Mouse (Mus musculus): Measurements from ENCODE around the gene E130114P18Rik. TPM values are rescaled to one million over a fixed set of nuclear protein-coding genes. Genes with fewer than 3 reads are reported as not detected.

Gene E130114P18Rik
- polyA plus RNA-seq, 1 experiment from 2014 or later = 28.2 TPM

DNA sequence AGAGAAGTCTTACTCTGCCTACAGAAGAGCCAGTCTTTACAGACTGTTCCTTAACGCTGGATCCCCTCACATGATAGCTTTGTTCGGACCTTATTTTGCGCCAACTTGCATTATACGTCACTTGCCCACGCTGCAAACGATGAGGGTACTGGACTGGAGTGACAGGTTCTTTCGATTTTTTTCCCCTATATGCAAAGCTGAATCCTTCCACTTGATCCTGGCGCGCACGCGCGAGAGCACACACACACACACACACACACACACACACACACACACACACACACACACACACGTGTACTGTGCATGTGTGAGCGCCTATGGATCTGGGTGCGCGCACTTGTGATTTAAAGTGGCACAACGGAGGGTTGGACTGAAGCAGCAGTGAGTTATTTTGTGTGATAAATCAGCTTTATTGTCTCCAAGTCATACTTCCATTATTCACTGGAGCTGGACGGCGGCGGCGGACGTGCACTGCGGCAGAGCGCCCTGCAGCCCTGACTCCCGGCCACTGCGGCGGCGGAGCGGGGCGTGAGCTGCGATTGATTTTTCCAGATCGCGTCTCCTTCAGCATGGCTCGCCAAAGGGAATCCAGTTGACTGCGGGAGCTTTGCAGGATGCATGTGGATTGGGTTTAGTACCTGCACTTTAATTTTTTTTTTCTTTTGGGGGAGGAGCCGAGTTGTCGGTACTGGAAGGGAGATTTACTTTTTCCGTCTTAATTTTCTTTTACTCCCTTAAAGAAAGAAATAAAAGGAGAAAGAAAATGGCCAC lies 20.5 kb downstream of the E130114P18Rik start:
- H3K4me2 ChIP-seq (replicated peaks) = peak overlapping the region; percentile 77
- H3K4me3 ChIP-seq = peak overlapping the region; percentile 43
- H3K9me3 ChIP-seq (replicated peaks) = no peaks in the 10 kb centered on the region
- no peaks in the 10 kb centered on the region for H3K36me3 ChIP-seq
- peak overlapping the region; percentile 66 for H3K9ac ChIP-seq
- peaks cover 22% of the 10 kb centered on the region for H3K4me1 ChIP-seq
- peak; percentile 80 for ATAC-seq (ENCODE audit: low FRiP score)
- H3K27me3 ChIP-seq = peaks cover 49% of the 10 kb centered on the region
- peak overlapping the region; percentile 77 for H3K27ac ChIP-seq
- WGBS = under 1% methylated on average over 38 of the region's 38 CpGs

DNA sequence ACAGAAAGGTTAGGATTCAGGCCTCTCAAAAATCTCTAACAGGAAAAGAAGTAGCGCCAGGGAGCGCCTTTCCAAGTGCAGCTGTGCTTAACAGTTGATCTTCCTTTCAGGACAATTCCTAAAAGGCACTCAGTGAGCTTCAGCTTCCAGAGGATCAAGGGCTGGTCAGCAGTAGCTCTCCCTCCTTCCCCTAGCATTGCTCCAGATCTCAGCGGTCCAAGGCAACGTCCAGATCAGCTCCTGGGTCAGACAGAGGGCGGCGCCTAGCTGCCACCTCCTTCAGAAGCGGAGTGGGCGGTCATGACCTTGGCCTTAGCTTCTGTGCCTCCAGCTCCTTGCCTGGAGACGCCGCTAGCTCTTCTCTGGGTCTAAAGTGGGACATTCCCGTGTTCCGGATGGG lies 23.6 kb downstream of the E130114P18Rik start:
- Histone ChIP-seq H3K27me3 (peaks cover 54% of the 10 kb centered on the region), H3K9me3 (replicated peaks) (no peaks in the 10 kb centered on the region), H3K4me1 (peaks cover 39% of the 10 kb centered on the region), H3K9ac (no peak overlapping the region), H3K36me3 (no peaks in the 10 kb centered on the region), H3K27ac (no peak overlapping the region), H3K4me3 (no peak overlapping the region), H3K4me2 (replicated peaks) (no peak overlapping the region)
- 10% methylated on average over 12 of the region's 12 CpGs for WGBS
- no peak for ATAC-seq (ENCODE audit: low FRiP score)

DNA sequence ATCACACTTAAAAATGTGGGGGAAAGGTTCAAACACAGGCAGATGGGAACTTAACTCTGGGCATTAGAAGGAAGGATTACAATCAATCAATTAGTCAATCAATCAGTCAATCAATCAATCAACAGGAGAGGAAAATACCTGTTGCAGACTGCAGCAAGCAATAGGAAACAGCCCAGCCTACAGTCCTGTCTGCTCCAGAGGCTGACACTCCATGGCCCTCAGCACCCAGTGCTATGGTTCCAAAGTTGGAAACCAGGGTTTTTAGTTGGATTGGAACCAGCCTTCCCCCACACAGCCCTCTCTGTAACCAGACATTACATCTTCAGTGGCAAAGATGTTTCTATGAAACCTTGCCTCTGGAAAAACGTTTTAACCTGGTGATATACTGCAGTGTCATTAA lies 24.4 kb downstream of the E130114P18Rik start:
- peaks cover 51% of the 10 kb centered on the region for H3K27me3 ChIP-seq
- no peaks in the 10 kb centered on the region for H3K9me3 ChIP-seq (replicated peaks)
- ATAC-seq (ENCODE audit: low FRiP score) = no peak
- no peak overlapping the region for H3K4me2 ChIP-seq (replicated peaks)
- H3K27ac ChIP-seq = no peak overlapping the region
- no peak overlapping the region for H3K4me3 ChIP-seq
- no peak overlapping the region for H3K9ac ChIP-seq
- H3K4me1 ChIP-seq = peaks cover 35% of the 10 kb centered on the region
- no peaks in the 10 kb centered on the region for H3K36me3 ChIP-seq
- 9% methylated on average over 1 of the region's 1 CpGs for WGBS

DNA sequence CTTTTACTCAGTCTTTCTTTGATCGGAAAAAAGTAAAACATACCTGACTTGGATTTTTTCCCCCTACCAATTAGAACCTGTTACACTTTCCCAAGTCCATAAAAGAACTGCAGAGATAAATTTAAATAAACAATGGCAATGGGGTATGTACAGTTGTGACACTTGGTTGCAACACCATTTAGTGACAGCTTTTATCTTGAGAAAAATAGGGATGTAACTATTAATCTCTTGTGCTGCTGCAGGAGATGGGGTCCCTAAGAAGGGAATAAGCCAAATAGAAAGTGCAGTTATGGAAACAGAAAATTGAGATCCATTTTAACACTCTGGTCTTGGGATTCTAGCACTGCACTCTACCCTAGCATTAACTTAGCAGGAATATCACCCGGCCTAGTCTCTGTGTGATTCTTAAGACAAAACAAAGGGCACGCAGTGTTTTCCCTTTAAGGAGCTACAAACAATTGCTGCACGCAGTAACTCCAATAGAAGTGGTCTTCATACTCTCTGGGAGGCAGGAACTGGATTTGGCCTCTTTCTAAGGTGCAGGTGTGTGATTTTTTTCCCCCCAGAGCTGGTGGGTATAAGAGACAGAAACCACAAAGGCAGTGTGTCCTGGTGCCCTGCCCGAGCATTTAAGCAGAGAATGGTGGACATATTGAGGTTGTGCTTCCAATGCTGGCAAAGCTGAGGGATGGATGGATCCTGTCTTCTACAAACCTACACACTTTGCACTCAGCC lies 25.4 kb downstream of the E130114P18Rik start:
- WGBS = 14% methylated on average over 5 of the region's 5 CpGs
- no peak for ATAC-seq (ENCODE audit: low FRiP score)
- H3K9ac ChIP-seq = no peak overlapping the region
- H3K4me3 ChIP-seq = peak overlapping the region; percentile 39
- no peaks in the 10 kb centered on the region for H3K36me3 ChIP-seq
- peak overlapping the region; percentile 71 for H3K4me2 ChIP-seq (replicated peaks)
- H3K4me1 ChIP-seq = peaks cover 30% of the 10 kb centered on the region
- peaks cover 51% of the 10 kb centered on the region for H3K27me3 ChIP-seq
- H3K27ac ChIP-seq = no peak overlapping the region
- no peaks in the 10 kb centered on the region for H3K9me3 ChIP-seq (replicated peaks)

DNA sequence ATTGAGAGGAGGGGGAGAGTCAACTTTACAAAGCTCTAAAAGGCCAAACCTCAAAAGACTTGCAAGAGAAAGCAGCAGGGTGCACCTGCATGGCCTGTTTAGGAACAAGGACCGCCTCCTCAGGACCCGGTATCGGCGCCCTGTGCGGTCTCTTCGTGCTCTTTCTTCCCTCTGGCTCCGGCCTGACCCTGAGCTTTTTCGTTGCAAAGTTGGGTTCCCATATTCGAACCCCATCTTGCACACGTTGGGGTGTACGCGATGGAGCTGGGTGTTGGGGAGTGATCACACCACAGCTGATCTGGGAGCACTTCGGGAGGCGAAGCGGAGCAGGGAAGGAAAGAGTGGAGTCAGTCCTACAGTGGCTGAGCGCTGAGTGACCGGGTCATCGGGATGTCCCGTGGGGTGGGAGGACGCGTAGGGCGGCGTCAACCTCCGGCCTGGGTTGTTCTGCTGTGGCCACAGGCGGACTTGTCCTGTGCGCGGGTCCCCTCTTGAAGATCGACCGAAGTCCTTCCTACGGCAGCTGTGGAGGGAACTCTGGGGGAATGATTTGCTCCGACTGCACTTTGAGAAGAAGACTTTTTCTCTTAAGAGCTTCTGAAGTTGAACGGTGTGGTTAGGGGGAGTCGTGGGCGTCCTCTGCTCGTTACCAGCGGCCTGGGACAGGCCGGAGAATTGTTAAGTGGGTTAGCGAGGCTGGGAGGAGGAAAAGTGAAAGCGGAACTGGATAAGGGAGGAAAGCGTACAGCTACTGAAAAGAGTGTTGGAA lies 26.2 kb downstream of the E130114P18Rik start:
- WGBS = 2% methylated on average over 40 of the region's 40 CpGs
- Histone ChIP-seq H3K27ac (peak overlapping the region; percentile 48), H3K4me3 (peak overlapping the region; percentile 39), H3K4me2 (replicated peaks) (peak overlapping the region; percentile 71), H3K9me3 (replicated peaks) (no peaks in the 10 kb centered on the region), H3K4me1 (peaks cover 26% of the 10 kb centered on the region), H3K36me3 (no peaks in the 10 kb centered on the region), H3K27me3 (peaks cover 49% of the 10 kb centered on the region), H3K9ac (peak overlapping the region; percentile 67)
- ATAC-seq (ENCODE audit: low FRiP score) = peak; percentile 59

DNA sequence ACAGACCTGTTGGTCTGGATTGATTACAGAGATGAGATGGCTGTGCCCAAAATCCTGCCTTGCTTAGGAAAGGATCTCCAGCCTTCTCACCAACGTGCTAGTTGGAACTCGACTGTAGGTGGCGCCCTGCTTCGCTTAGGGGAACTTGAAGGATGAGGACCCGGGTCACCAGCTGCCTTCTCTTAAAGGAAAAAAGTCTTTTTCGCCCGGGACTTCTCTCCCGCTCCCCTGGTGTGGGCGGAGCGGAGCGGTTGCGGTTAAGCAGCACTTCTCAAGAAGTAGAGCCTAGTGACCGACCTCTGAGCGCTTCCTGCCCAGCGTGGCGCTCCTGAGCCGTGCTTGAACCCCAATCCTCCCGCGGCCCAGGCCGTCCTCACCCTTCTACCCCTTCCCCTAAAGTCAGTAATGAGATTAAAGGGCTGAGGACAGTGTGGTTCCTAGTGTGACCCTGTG lies 26.8 kb downstream of the E130114P18Rik start:
- H3K27me3 ChIP-seq = peaks cover 43% of the 10 kb centered on the region

DNA sequence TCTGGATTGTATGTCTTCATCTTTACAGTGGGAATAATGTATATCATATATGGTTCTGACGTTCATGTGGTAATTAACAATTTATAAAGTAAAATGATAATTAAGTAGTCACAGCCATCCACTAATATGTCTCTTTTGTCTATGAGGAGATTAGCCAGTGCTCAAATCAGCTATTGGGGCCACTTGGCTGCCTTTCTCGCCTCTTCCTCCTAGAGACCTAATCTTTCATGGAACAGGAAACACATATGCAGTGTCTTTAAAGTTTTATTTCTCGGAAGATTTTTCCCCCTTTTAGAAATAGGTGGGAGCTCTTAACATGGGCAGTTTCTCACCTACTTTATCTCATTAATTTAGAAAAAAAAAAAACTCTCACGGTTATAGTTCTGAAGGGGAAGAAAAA lies 27.5 kb downstream of the E130114P18Rik start:
- H3K9ac ChIP-seq = no peak overlapping the region
- no peak overlapping the region for H3K4me3 ChIP-seq
- peaks cover 32% of the 10 kb centered on the region for H3K4me1 ChIP-seq
- H3K27me3 ChIP-seq = peaks cover 36% of the 10 kb centered on the region
- H3K27ac ChIP-seq = no peak overlapping the region
- H3K9me3 ChIP-seq (replicated peaks) = no peaks in the 10 kb centered on the region
- 53% methylated on average over 4 of the region's 4 CpGs for WGBS
- H3K4me2 ChIP-seq (replicated peaks) = no peak overlapping the region
- H3K36me3 ChIP-seq = no peaks in the 10 kb centered on the region
- ATAC-seq (ENCODE audit: low FRiP score) = no peak

More for the DNA sequence above, 26.8 kb downstream of the E130114P18Rik start:
- peak overlapping the region; percentile 48; the same call in 1 of the 2 replicates for H3K27ac ChIP-seq
- 1% methylated on average over 20 of the region's 20 CpGs for WGBS
- peak; percentile 78 for ATAC-seq (ENCODE audit: low FRiP score)
- H3K9ac ChIP-seq = peak overlapping the region; percentile 67
- peaks cover 27% of the 10 kb centered on the region for H3K4me1 ChIP-seq
- no peaks in the 10 kb centered on the region for H3K9me3 ChIP-seq (replicated peaks)
- peak overlapping the region; percentile 71 for H3K4me2 ChIP-seq (replicated peaks)
- no peaks in the 10 kb centered on the region for H3K36me3 ChIP-seq
- H3K4me3 ChIP-seq = peak overlapping the region; percentile 39

DNA sequence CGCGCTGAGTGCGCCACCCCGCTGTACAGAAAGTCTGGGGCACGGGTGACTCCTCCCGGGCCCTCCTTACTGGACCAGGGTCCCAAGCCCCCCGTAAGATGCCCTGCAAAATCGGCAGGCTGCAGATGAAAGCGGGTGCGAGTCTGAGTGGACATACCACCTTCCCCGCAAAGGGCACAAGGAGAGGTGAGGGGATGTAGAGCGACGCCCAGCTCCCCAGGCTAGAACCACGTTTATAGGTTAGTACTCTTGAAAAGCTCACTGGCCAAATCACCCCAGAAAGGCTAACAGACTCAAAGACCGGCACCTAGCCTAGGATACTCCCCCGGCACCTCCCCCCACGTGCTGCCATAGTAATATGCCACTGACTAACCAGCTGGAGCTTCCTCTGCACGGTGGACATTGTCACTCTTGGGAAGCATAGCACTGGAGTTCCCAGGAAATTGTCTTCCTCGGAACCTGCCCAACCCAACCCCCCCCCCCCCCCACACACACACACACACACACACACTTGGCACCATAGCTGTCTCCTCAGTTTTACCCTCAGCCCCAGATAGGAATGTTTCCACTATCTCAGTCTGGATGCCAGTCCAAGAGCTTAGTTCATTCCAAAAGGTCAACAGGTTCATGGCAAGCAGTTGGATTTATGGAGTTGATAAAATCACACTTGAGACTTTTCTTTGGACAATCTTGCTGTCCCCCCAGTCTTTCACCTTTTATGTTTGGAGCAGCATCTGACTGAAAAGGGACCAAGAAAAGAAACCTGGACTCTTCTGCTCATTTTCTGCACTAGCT lies 31.6 kb downstream of the E130114P18Rik start:
- no peaks in the 10 kb centered on the region for H3K27me3 ChIP-seq
- WGBS = 7% methylated on average over 19 of the region's 19 CpGs
- H3K9ac ChIP-seq = peak overlapping the region; percentile 53
- H3K27ac ChIP-seq = no peak overlapping the region
- ATAC-seq (ENCODE audit: low FRiP score) = peak; percentile 39
- peaks cover 16% of the 10 kb centered on the region for H3K4me1 ChIP-seq
- peak overlapping the region; percentile 71 for H3K4me2 ChIP-seq (replicated peaks)
- H3K36me3 ChIP-seq = no peaks in the 10 kb centered on the region
- no peaks in the 10 kb centered on the region for H3K9me3 ChIP-seq (replicated peaks)
- H3K4me3 ChIP-seq = peak overlapping the region; percentile 34

DNA sequence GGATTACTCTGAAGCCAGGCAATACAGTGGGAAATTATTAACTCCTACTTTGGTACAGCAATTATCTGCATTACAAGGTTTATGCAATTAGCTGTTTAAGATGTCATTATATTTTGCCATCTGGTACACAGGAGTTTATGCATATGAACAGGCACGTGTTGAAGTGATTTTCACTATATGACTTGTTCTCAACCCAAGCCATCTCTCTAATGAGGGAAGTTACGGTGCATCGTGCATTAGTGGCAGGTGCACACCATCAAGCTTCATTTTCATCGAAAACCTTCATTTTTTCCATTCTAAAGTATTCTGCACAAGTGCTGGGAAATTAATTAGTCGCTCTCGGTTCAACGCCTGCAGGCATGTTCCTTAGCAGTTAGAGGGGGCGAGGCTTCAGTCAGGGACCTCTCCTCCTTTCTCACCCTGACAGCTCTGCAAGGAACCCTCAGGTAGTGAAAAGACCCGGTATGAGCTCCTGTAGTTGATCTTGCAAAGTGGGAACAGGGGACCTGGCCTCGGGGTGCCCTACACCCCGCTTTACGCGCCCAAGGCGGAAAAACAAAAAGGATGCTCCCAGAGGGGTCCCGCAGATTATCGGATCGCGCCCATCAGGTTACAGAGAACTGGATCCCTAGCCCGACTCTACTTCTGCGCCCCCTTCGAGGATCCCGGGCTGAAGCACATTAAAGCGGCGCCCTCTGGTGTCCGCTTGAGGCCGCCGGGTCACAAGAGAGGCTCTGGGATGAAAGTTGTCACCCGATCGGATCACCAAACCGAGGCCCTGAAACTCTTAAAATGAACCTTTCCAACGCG lies 32.4 kb downstream of the E130114P18Rik start:
- Histone ChIP-seq H3K9ac (peak overlapping the region; percentile 53), H3K36me3 (no peaks in the 10 kb centered on the region), H3K9me3 (replicated peaks) (no peaks in the 10 kb centered on the region), H3K27me3 (no peaks in the 10 kb centered on the region), H3K27ac (no peak overlapping the region), H3K4me1 (peaks cover 9% of the 10 kb centered on the region), H3K4me2 (replicated peaks) (peak overlapping the region; percentile 71), H3K4me3 (peak overlapping the region; percentile 34)
- 8% methylated on average over 32 of the region's 32 CpGs for WGBS
- ATAC-seq (ENCODE audit: low FRiP score) = peak; percentile 87

DNA sequence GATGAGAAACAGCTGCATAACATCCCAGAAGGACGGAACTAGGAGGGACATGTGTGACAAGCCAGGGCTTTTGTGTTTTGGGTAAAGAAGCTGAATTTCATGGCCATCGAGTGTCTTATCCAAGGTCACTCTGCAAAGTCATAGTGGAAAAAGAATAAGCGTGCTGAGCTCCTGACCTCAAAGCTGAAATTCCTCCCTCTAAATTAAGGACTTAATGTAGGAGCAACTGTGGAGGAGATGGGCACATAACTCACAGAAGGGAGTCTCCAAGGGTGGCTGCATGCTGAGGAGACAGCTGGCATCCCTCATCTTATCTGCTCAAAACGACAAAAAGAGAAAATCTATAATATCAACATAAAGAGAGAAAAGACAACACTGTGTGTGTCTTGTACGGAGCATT lies 33.9 kb downstream of the E130114P18Rik start:
- Histone ChIP-seq H3K36me3 (no peaks in the 10 kb centered on the region), H3K9me3 (replicated peaks) (no peaks in the 10 kb centered on the region), H3K4me2 (replicated peaks) (no peak overlapping the region), H3K27ac (no peak overlapping the region), H3K4me3 (no peak overlapping the region), H3K4me1 (peaks cover 9% of the 10 kb centered on the region), H3K9ac (no peak overlapping the region), H3K27me3 (no peaks in the 10 kb centered on the region)
- no peak for ATAC-seq (ENCODE audit: low FRiP score)
- 72% methylated on average over 5 of the region's 5 CpGs for WGBS

DNA sequence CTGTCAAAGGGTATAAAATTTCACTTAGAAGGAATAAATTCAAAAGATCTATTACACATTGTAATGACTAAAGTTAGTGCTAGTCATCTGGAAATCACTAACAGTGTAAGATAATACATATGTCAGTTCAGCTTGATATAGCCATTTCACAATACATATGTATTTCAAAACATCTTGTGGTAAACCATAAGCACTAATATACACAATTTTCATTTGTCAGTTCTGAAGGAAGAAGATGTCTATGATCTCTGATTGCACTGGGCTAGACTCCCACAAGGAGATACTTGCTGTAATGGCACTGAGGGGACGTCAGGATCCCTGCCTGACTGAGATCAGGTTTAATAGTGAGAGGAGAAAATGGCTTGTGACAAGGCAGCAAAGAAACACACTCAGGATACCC lies 44.5 kb downstream of the E130114P18Rik start:
- WGBS = 43% methylated on average over 1 of the region's 1 CpGs
- no peaks in the 10 kb centered on the region for H3K27me3 ChIP-seq
- H3K4me3 ChIP-seq = no peak overlapping the region
- H3K9ac ChIP-seq = no peak overlapping the region
- H3K36me3 ChIP-seq = no peaks in the 10 kb centered on the region
- H3K9me3 ChIP-seq (replicated peaks) = no peaks in the 10 kb centered on the region
- H3K27ac ChIP-seq = no peak overlapping the region
- no peak overlapping the region for H3K4me2 ChIP-seq (replicated peaks)
- H3K4me1 ChIP-seq = no peaks in the 10 kb centered on the region
- ATAC-seq (ENCODE audit: low FRiP score) = no peak

All from hindbrain, embryonic 12.5 days (tissue).